Mouse (Mus musculus) forebrain, embryonic 16.5 days (tissue): Measurements from ENCODE around the gene Ptk7. TPM values are rescaled to one million over a fixed set of nuclear protein-coding genes. Genes with fewer than 3 reads are reported as not detected.

Experiments used
- ATAC-seq: fragments of 200-750 bp; cut with Nextera tagmentation; 2 replicates; pipeline ENCODE4 v1.8.0; 2017; ENCODE audit warnings: mild to moderate bottlenecking, moderate library complexity
- H3K27ac ChIP-seq: fragments of 300-500 bp; sonication (generic); 2 replicates; pipeline ENCODE4 v1.5.1; 2014; ENCODE audit warnings: low read length, control low read depth
- H3K27me3 ChIP-seq: fragments of 300-500 bp; sonication (generic); replicated peaks from 2 replicates; pipeline ENCODE4 v1.6.1; 2014; ENCODE audit warnings: low read length; ENCODE audit not compliant: control insufficient read depth, insufficient read depth
- H3K36me3 ChIP-seq: fragments of 300-500 bp; sonication (generic); 2 replicates; pipeline ENCODE4 v1.6.1; 2014; ENCODE audit not compliant: control insufficient read depth, insufficient read depth
- H3K4me1 ChIP-seq: fragments of 300-500 bp; sonication (generic); replicated peaks from 2 replicates; pipeline ENCODE4 v1.6.1; 2014; ENCODE audit warnings: low read length; ENCODE audit not compliant: control insufficient read depth, insufficient read depth
- H3K4me2 ChIP-seq: fragments of 300-500 bp; sonication (generic); 2 replicates; pipeline ENCODE4 v1.6.1; 2014; ENCODE audit warnings: mild to moderate bottlenecking, low read length, control low read depth
- H3K4me3 ChIP-seq: fragments of 300-500 bp; sonication (generic); replicated peaks from 2 replicates; pipeline ENCODE4 v1.5.1; 2014; ENCODE audit warnings: mild to moderate bottlenecking, low read length, control low read depth
- H3K9ac ChIP-seq: fragments of 300-500 bp; sonication (generic); replicated peaks from 2 replicates; pipeline ENCODE4 v1.6.1; 2014; ENCODE audit warnings: low read depth, low read length, control low read depth
- H3K9me3 ChIP-seq: fragments of 300-500 bp; sonication (generic); 2 replicates; pipeline ENCODE4 v1.6.1; 2016; ENCODE audit warnings: low read length; ENCODE audit not compliant: control insufficient read depth
- WGBS: fragments of 180-500 bp; shearing (Covaris S2); extraction: QIAGEN DNeasy Blood & Tissue Kit; methylation state at CpG from one replicate; pipeline ENCODE4 v1.1.7; 2014; 5-methylcytosine and 5-hydroxymethylcytosine counted together
- polyA plus RNA-seq: library from polyadenylated mRNA; unstranded; fragments of >200 nt; fragmentation: Nextera tagmentation; extraction: Ambion mirVana; gene quantifications from 2 replicates; pipeline ENCODE4 v1.2.1, GENCODE M21; 2015

Ptk7 gene
- polyA plus RNA-seq, 1 experiment from 2014 or later: 33.9 TPM

DNA sequence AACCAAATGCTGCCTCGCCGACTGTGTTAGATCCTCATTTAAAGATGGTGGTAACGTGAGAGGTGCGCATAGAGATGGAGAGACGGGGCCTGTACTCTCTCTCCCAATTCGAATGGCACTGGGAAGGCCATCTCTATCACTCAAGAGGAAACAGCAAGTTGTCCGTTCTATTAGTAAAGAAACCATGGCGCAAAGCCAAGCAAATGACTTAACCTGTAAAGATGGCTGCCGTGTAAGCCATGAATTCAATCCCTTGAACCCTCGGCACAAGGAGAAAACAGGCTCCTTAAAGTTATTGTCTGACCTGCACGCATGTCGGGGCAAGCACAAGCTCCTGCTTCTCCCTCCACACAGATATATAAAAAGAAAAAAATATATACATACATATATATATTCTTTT, 11.5 kb downstream of the Ptk7 start:
- Histone ChIP-seq H3K9me3 (no peaks in the 10 kb centered on the region), H3K27me3 (no peaks in the 10 kb centered on the region), H3K27ac (no peak overlapping the region), H3K4me3 (no peak overlapping the region), H3K9ac (no peak overlapping the region), H3K36me3 (no peaks in the 10 kb centered on the region), H3K4me1 (peaks cover 60% of the 10 kb centered on the region), H3K4me2 (peak overlapping the region; percentile 12; the same call in 1 of the 2 replicates)
- ATAC-seq: no peak
- 59% methylated on average over 12 of the region's 12 CpGs for WGBS

DNA sequence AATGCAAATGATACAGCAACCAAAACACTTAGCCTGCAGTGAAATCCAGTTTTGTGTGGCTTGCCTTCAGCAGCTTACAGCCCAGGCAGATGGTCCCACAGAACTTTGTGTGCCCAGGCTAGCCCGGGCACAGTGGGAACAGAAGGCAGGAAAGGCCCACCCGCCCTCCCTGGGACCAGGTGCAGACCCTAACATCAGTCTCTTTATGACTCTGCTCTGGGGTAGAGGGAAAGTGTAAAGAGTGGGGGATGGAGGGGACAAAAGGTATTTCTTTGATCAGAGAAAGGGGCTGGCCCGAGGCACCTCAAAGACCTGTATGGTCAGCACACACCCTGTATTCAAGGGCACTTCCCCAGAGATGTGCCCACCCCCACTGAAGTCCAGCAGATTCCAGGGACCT, 16.1 kb downstream of the Ptk7 start:
- ATAC-seq: no peak
- peaks cover 24% of the 10 kb centered on the region for H3K4me1 ChIP-seq
- no peak overlapping the region for H3K9ac ChIP-seq
- WGBS: 22% methylated on average over 3 of the region's 3 CpGs
- no peaks in the 10 kb centered on the region for H3K9me3 ChIP-seq
- no peak overlapping the region for H3K27ac ChIP-seq
- H3K4me3 ChIP-seq: no peak overlapping the region
- H3K4me2 ChIP-seq: no peak overlapping the region
- H3K36me3 ChIP-seq: no peaks in the 10 kb centered on the region
- no peaks in the 10 kb centered on the region for H3K27me3 ChIP-seq

DNA sequence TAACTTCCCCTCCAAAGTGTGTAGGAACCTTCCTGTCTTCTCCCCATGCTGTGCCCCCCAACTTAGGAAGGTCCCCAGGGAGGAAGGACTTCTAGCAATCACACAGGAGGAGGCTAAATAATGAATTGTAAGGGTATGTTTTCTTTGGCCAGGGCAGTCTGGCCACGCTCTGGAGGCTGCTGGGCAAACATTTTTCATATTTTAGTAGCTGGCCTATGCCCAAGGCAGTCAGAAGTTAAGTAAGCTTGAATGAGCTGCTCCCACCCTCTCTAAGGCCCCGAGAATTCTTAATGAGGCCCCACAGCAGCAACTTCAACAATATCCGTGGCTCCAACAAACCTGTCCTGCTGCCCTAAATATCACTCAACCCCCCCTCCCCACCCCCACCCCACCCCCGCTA, 16.5 kb downstream of the Ptk7 start:
- H3K9ac ChIP-seq: no peak overlapping the region
- no peak overlapping the region for H3K4me3 ChIP-seq
- H3K4me2 ChIP-seq: no peak overlapping the region
- peaks cover 19% of the 10 kb centered on the region for H3K4me1 ChIP-seq
- no peaks in the 10 kb centered on the region for H3K27me3 ChIP-seq
- H3K27ac ChIP-seq: no peak overlapping the region
- 16% methylated on average over 4 of the region's 4 CpGs for WGBS
- H3K36me3 ChIP-seq: no peaks in the 10 kb centered on the region
- H3K9me3 ChIP-seq: no peaks in the 10 kb centered on the region
- no peak for ATAC-seq

DNA sequence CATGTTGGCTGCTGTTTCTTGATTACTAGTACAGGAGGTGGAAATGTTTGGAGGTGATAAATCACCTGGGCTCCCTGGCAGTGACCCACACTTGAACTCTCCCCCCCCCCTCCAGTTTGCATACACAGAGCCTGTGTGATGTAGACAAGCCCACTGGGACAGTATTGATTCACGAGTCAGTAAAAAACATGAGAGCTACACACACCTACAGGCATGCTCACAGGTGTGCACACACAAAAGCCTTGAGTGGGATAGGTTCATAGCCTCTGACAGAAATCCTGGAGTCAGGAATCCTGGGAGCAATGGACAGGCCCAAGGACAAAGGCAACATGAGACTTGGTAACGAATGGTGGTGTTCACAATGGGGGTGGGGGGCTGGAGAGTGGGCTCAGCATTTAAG, 17.1 kb downstream of the Ptk7 start:
- H3K27ac ChIP-seq: no peak overlapping the region
- no peak overlapping the region for H3K4me3 ChIP-seq
- H3K9ac ChIP-seq: no peak overlapping the region
- WGBS: 68% methylated on average over 2 of the region's 2 CpGs
- H3K36me3 ChIP-seq: no peaks in the 10 kb centered on the region
- no peaks in the 10 kb centered on the region for H3K27me3 ChIP-seq
- no peaks in the 10 kb centered on the region for H3K9me3 ChIP-seq
- no peak for ATAC-seq
- peaks cover 14% of the 10 kb centered on the region for H3K4me1 ChIP-seq
- H3K4me2 ChIP-seq: no peak overlapping the region

DNA sequence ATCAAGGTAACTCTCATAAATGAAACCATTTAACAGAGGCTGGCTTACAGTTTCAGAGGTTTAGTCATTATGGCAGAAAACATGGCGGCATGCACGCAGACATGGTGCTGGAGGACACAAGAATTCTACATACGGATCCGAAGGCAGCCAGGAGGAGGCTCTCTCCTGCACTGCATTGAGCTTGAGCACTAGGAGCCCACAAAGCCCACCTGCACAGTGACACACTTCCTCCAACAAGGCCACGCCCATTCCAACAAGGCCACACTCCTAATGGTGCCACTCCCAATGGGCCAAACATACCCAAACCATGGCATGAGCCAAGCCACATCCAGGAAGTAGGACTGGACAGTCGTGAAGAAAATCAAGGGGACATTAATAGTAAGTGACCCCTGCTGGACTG, 18.0 kb downstream of the Ptk7 start:
- H3K27ac ChIP-seq: no peak overlapping the region
- no peaks in the 10 kb centered on the region for H3K27me3 ChIP-seq
- H3K4me3 ChIP-seq: no peak overlapping the region
- H3K36me3 ChIP-seq: no peaks in the 10 kb centered on the region
- ATAC-seq: no peak
- WGBS: 98% methylated on average over 6 of the region's 6 CpGs
- no peak overlapping the region for H3K4me2 ChIP-seq
- no peaks in the 10 kb centered on the region for H3K9me3 ChIP-seq
- no peak overlapping the region for H3K9ac ChIP-seq
- H3K4me1 ChIP-seq: peaks cover 14% of the 10 kb centered on the region

DNA sequence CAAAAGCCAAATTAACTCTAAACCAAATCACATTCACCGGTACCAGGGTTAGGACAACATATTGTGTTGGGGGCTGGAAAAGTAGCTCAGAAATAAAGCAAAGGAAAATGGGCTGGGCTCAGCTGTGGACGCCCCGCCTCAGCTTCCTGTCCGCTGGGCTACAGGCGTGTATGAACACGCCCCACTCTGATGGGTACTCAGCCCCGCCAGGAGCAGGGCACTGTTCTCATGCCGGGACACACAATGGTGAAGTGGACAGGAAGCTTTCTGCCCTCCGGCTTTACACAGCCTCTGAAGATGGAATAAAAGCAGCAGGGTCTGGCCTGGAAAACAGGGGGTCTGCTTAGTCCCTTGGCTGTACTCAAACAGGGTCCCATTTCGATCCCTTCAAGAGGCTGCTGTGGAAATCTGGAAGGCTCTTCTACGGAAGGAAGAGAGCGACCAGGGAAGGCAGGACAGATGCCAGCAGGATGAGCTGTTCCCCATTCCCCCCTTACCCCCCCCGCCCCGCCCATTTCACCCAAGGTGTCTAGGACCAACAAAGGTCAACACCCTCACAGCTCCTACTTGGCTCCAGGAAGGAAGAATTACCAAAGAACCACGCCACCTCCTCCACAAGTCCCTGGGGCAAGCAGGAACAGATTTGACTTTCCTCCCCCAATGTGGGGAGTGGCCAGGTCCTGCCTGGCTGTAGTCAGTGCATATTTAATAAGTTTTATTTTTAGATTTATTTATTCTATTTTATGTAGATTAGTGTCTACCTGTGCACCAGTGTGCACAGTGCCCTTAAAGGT, 19.4 kb downstream of the Ptk7 start:
- ATAC-seq: no peak
- Histone ChIP-seq H3K9me3 (no peaks in the 10 kb centered on the region), H3K9ac (no peak overlapping the region), H3K4me3 (no peak overlapping the region), H3K27me3 (no peaks in the 10 kb centered on the region), H3K4me1 (peaks cover 20% of the 10 kb centered on the region), H3K36me3 (no peaks in the 10 kb centered on the region), H3K4me2 (no peak overlapping the region), H3K27ac (no peak overlapping the region)
- WGBS: 46% methylated on average over 15 of the region's 15 CpGs

DNA sequence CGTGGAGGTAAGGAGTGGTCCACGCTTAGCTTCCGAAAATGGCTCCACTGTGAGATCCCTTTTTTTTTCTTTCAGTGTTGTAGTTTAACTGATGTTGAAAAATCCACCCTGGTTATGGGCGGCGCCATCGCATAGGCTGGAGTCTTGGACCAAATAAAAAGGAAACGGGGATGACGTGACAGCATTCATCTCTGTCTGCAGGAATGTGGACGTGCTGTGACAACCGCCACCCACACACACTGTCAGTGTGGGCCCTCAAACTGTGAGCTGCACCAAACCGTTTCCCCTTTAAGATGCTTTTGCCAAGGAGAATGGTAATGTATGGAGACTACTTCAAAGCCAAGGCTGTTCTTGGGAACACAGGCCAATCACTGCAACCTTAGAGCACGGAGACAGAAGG, 23.3 kb downstream of the Ptk7 start:
- H3K9ac ChIP-seq: no peak overlapping the region
- no peak for ATAC-seq
- 69% methylated on average over 12 of the region's 12 CpGs for WGBS
- no peak overlapping the region for H3K4me3 ChIP-seq
- H3K9me3 ChIP-seq: no peaks in the 10 kb centered on the region
- peaks cover 8% of the 10 kb centered on the region; the same call in 1 of the 2 replicates for H3K4me1 ChIP-seq
- H3K27me3 ChIP-seq: no peaks in the 10 kb centered on the region
- H3K36me3 ChIP-seq: no peaks in the 10 kb centered on the region
- no peak overlapping the region for H3K4me2 ChIP-seq
- no peak overlapping the region for H3K27ac ChIP-seq

DNA sequence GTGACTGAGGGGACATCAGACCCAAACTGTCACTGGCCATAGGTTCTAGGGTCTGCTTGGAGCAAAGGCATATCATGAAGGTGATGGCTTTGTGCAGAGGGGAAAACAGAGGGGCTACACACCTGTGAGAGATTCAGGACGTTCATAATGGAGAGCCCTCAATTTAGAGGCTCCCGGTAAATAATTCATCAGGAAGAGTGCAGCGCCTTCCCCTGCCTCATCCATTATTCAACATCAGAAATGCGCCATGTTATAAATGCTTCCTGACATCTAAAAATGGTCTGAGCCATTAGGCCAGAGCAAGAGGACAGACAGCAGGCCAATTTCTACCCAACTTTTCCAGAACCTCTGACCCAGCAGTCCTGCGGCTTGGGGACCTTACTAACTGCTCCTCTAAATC, 24.2 kb downstream of the Ptk7 start:
- Histone ChIP-seq H3K9ac (no peak overlapping the region), H3K27me3 (no peaks in the 10 kb centered on the region), H3K4me1 (peaks cover 8% of the 10 kb centered on the region; the same call in 1 of the 2 replicates), H3K9me3 (no peaks in the 10 kb centered on the region), H3K27ac (no peak overlapping the region), H3K4me3 (no peak overlapping the region), H3K36me3 (no peaks in the 10 kb centered on the region), H3K4me2 (no peak overlapping the region)
- no peak for ATAC-seq
- WGBS: 45% methylated on average over 5 of the region's 5 CpGs

DNA sequence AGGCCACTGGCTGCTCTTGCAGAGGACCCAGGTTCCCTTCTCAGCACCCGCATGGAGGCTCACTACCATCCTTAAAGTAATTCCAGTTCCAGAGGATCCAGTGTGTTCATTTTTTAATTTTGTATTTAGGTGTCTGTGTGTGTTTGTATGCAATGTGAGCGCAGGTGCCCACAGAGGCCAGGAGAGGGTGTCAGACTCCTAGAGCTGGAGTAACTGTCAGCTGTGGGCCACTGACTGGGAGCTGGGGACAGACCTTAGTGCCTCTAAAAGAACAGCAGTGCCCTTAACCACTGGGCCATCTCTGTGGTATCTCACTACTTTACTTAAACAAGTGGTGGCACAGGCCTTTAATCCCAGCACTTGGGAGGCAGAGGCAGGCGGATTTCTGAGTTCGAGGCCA, 26.1 kb downstream of the Ptk7 start:
- WGBS: 95% methylated on average over 4 of the region's 4 CpGs
- Histone ChIP-seq H3K9me3 (no peaks in the 10 kb centered on the region), H3K4me3 (no peak overlapping the region), H3K36me3 (no peaks in the 10 kb centered on the region), H3K27ac (no peak overlapping the region), H3K27me3 (no peaks in the 10 kb centered on the region), H3K4me2 (no peak overlapping the region), H3K4me1 (peaks cover 8% of the 10 kb centered on the region; the same call in 1 of the 2 replicates), H3K9ac (no peak overlapping the region)
- ATAC-seq: no peak

DNA sequence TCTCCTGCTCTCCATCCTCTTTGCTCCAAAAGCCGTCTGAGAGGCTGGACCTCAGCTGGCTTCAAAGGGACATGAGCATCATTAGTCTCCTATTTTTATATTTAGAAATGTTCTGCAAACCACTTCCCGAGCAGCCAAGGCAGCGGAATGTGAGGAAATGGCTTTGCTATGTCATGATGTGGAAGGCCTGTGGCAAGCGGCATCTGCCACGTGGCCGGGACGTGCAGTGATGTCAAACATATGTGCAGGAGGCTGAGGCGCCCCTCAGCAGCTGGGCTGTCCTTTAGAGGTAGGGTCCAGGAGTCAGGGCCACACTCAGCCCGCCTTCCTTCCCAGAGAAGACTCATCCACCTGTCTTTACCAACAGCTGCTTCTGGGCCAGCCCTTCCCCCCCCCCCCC, 27.1 kb downstream of the Ptk7 start:
- H3K4me2 ChIP-seq: no peak overlapping the region
- no peaks in the 10 kb centered on the region for H3K9me3 ChIP-seq
- H3K4me3 ChIP-seq: no peak overlapping the region
- H3K27me3 ChIP-seq: no peaks in the 10 kb centered on the region
- peaks cover 8% of the 10 kb centered on the region; the same call in 1 of the 2 replicates for H3K4me1 ChIP-seq
- 78% methylated on average over 9 of the region's 9 CpGs for WGBS
- ATAC-seq: no peak
- no peak overlapping the region for H3K27ac ChIP-seq
- no peak overlapping the region for H3K9ac ChIP-seq
- no peaks in the 10 kb centered on the region for H3K36me3 ChIP-seq
